Mouse (Mus musculus) midbrain, embryonic 13.5 days (tissue): ENCODE measurements around the gene Dnah12. TPM values are rescaled to one million over a fixed set of nuclear protein-coding genes. Genes with fewer than 3 reads are reported as not detected.

Experiments used
- microRNA-seq: library from miRNA; unstranded; fragments of <30 nt; microRNA quantifications from one replicate; pipeline ENCODE4, GENCODE M21; 2016
- polyA plus RNA-seq: library from polyadenylated mRNA; unstranded; fragments of >200 nt; fragmentation: Nextera tagmentation; extraction: Ambion mirVana; gene quantifications from 2 replicates; pipeline ENCODE4 v1.2.1, GENCODE M21; 2015

Gene Dnah12
- polyA plus RNA-seq, 1 experiment from 2014 or later, result 0.05 TPM

Small RNA genes within 50 kb of the gene (microRNA-seq; reads per million reads assigned to microRNA genes)
- 1.2 reads per million for gene Mir7672

Other genes starting within 250 kb of the Dnah12 start
- gene Slmap, start 158.3 kb upstream of the Dnah12 start, polyA plus RNA-seq, result 12.5 and 14.6 TPM in 2 replicates
- gene Dennd6a, start 119.4 kb upstream of the Dnah12 start, polyA plus RNA-seq, result 19.7 and 21.8 TPM in 2 replicates
- 579 and 596 TPM in 2 replicates for gene Arf4, start 55.2 kb upstream of the Dnah12 start, polyA plus RNA-seq
- 12.6 and 12.8 TPM in 2 replicates for gene Pde12, start 23.4 kb upstream of the Dnah12 start, polyA plus RNA-seq
- gene Asb14, start 201.3 kb downstream of the Dnah12 start, polyA plus RNA-seq, result 0.17 TPM in 1 of 2 replicates, not detected in the other